Mouse (Mus musculus) heart, postnatal 4 days (tissue): ENCODE results near the gene Prss33. TPM values are rescaled to one million over a fixed set of nuclear protein-coding genes. Genes with fewer than 3 reads are reported as not detected.

Experiments used
- DNase-seq: peaks from one replicate; pipeline ENCODE4 v3.0.0; 2021
- total RNA-seq, 2 experiments: library from RNA; stranded (reverse); gene quantifications; 2 replicates each; pipeline ENCODE4 v1.2.3; 2021

Gene Prss33
- total RNA-seq, 2 experiments from 2014 or later = not detected

GRCm38 (mm10) chr17:23825591-23825990 is 10.3 kb downstream of the Prss33 start:
- DNase-seq = no peak

DNA sequence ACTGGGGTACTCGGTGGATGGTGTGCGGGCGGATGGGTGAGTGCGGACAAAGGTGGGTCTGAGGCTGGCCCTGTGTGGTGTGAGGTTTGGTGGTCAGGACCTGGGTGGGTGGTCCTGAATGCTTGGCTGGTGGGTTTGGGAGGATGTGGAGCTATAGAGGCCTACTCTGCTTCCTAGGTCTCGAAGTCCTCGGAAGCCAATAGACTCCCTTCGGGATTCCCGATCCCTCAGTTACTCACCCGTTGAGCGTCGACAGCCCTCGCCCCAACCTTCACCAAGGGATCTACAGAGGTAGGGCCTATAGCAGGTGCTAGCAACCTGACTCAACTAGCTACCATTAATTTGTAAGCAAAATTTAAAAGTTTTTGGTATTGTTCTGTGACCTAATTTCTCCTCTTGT is 12.2 kb downstream of the Prss33 start:
- DNase-seq = no peak

GRCm38 (mm10) chr17:23823018-23823417 is 12.8 kb downstream of the Prss33 start:
- DNase-seq = no peak

GRCm38 (mm10) chr17:23822094-23822493 is 13.8 kb downstream of the Prss33 start:
- no peak for DNase-seq

- DNase-seq = no peak
Measured at GRCm38 (mm10) chr17:23820731-23821130, 15.1 kb downstream of the Prss33 start.

- no peak for DNase-seq
Measured at GRCm38 (mm10) chr17:23819235-23819634, 16.6 kb downstream of the Prss33 start.

GRCm38 (mm10) chr17:23818579-23818978 is 17.3 kb downstream of the Prss33 start:
- no peak for DNase-seq

DNA sequence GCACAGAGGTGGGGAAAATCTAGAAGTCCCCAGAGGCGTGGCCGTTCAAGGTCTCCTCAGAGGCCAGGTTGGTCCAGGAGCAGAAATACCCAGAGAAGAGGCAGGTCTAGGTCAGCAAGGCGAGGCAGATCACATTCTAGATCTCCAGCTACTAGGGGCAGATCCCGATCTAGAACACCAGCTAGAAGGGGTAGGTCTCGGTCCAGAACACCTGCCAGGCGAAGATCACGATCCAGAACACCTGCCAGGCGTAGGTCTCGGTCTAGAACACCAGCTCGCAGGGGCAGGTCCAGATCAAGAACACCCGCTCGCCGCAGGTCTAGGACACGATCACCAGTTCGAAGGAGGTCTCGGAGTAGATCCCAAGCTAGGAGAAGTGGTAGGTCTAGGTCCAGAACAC is 20.2 kb downstream of the Prss33 start:
- no peak for DNase-seq

- DNase-seq = no peak
Measured at GRCm38 (mm10) chr17:23807918-23808317, 27.9 kb downstream of the Prss33 start.

- peak; percentile 67 for DNase-seq
Measured at GRCm38 (mm10) chr17:23806867-23807266, 29.0 kb downstream of the Prss33 start.

DNA sequence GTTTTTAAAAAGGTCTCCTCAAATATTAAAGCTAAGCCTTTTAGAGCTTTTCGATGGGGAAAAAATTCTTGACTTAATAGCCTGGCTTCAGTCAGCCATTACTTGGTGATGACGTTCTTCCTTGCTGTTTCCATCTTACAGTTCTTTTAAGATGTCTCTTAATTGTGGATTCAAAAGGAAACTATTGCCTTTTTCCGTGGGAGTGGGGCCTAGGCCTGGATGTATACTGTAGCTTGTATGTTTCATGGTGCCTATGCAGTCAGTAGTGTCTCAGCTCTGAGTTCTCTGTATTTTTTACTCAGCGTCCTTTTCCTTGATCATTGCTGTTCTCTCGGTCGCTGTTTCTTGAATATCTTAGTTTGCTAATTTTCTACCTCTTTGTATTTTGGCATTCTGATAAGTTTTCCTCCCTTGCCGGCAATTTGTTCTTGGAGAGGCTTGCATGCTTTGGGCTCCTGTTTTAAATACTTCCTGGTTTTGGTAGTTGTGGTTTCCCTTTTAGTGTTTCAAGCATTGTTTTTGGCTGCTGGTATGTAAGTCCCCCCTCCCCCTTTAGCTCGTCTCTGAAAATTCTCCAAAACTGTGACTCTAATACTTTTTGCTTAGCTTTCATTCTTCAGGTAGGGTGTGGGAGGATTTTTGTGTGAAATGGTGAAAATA is 31.3 kb downstream of the Prss33 start:
- DNase-seq = no peak

DNA sequence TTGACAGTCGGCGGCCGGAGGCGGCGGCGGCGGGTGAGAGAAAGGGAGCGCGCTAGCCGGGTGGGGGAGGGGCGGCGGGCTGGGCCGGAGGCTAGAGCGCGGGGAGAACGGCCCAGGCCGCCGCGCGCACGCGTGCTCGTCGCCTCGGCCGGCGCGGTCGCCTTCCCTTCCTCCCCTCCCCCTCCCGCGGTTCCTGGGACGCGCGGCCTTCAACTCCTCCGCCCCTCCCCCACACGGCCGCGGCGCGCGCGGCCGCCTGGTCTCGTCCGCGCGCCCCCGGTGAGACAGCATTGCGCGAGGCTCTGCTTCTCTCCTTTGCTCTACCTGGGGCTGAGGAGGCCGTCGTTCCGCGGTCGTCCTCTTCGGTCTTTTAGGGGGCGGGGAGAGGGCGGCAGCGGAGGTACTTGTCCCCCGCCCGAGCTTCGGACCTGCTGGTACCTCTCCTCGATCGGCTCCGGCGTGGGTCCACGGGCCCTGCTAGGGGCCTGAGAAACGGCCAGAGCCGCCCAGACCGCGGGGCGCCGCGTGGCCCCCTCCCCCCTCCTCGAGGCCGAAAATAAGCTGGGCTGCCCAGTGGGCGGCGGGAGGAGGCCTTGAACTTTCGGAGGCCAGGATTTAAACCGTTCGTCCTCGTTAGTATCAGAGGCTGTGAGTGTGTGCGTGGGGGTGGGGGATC is 32.4 kb downstream of the Prss33 start:
- DNase-seq = peak; percentile 87

GRCm38 (mm10) chr17:23802746-23803365 is 33.0 kb downstream of the Prss33 start:
- peak; percentile 97 for DNase-seq

DNA sequence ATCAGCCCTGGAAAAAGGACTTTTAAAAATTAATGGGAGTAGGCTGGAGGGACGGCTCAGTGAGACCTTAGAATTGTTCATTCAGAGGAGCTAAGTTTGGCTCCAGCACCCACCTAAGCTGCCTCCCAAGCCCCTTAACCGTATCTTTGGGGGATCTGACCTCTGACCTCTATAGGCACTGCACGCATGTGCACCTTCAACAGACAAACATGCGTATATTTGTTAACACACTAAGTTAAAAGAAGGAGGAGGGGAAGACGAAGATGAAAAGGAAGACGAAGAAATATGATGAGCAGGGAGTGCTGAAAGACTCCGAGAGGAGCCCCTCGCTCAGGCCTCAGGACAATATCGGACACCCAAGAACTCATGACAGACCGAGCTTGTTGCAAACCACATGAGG is 34.2 kb downstream of the Prss33 start:
- DNase-seq = no peak

GRCm38 (mm10) chr17:23797316-23797715 is 38.5 kb downstream of the Prss33 start:
- no peak for DNase-seq

- no peak for DNase-seq
Measured at GRCm38 (mm10) chr17:23795323-23795722, 40.5 kb downstream of the Prss33 start.

DNA sequence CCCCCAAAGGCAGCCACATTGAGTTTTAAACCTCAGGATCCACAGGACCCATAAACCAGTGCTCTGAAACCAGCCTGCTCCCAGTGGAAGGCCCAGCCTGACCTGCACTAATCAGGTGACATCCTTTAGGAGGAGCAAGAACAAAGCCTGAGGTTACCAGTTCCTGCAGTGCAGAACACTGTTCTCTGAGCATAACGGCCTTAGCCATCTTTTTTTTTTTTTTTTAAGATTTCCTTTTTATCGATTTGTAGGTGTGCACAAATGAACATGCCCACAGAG is 44.8 kb downstream of the Prss33 start:
- DNase-seq = no peak

GRCm38 (mm10) chr17:23790269-23791078 is 45.4 kb downstream of the Prss33 start, which contains the start of gene Srrm2:
TSS of gene Srrm2 (plus strand) at chr17:23790532.
- peak; percentile 72 for DNase-seq

GRCm38 (mm10) chr17:23789749-23790268 is 46.0 kb downstream of the Prss33 start:
- DNase-seq = no peak

GRCm38 (mm10) chr17:23788973-23789372 is 46.9 kb downstream of the Prss33 start:
- DNase-seq = no peak

- no peak for DNase-seq
Measured at GRCm38 (mm10) chr17:23786510-23786931, 49.3 kb downstream of the Prss33 start.

DNA sequence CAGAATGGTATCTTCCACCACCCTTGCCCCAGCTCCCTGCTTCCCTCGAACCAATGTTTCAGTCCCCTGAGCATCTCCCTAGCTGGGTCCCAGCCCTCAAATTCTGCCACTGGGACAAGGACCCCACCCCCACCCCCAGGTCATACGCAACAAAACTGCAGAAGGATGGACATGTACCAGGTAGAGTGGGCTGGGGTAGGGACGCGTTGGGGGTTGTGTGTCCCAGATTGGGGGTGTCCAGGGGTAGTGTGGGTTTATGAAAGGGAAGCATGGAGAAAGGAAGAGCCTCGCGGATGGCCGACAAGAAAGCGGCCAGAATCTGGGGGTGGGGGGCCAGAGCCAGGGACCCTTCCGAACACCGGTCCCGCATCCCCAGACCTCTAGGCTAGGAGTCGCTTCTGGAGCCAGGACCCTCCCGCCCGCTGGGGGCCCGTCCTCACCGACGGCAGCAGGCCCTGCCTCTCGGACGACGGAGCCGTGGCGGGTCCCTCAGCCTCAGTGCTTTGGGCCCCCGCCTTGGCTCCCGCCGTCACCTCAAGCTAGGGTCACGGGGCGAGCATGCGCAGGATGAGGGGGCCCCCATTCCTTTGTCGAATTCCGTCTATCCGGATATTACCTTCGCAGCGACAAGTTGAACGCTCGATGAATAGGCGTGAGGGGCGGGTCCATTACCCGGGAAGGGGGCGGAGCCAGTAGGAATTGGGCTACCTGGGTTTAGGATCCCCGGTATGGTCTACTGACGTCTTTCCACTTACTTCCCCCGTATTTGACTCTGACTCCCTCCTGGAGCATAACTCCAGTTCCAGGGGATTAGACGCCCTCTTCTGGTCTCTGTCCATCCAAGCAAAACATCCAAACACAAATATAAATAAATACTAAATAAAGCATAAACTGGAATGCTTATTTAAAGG is 50.0 kb downstream of the Prss33 start, which contains the start of gene Flywch2:
Gene Flywch2, minus strand, starts transcription at position 521 of the 911 bp plus-strand sequence.
- peak; percentile 71 for DNase-seq
